Mouse (Mus musculus): ENCODE measurements around the gene Krt88.

Gene Krt88

DNA sequence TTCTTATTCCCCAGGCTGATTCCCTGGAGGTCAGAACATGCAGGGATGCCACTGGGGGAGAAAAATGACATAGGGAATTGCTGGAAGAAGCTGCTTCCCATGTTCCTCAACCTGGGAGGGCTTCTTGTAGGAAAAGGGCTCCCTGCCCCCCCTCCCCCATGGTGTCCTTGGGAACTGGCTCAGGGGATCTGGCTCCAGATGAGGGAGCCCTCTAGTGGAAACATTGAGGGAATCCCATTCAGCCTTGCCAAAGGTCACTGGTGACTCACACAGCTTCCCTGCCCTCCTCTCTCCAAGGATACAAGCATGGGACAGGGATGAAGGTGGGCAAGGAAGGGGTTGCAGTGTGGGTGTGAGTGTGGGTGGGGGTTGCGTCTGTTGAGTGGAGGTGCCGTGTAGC is 49.6 kb downstream of the Krt88 start:
- POLR2A ChIA-PET: interaction anchor here in 2 of 4 experiments (0.7 to 0.9 kb wide), 2 partner anchors 9 to 259 kb away, joined by 3 to 4 read pairs; no protein-coding TSS in a partner anchor
- CTCF ChIA-PET: interaction anchor here (0.5 to 2.5 kb wide), 38 partner anchors 9 to 1357 kb away, joined by 3 to 18 read pairs (median 4); partner anchors contain the start of genes Krt81 (in 1 of the 4) and Krt86 (in 1 of the 4)
